Mouse (Mus musculus) urinary bladder, adult 18-20 months (tissue): ENCODE data around the gene Kcnk6.
"Not testable (repeated sequence)": the region's sequence is repeated elsewhere in the genome, so short reads cannot be mapped to it uniquely, and the experiment has no call there.

Experiments
- DNase-seq, 2 experiments: peaks; one replicate each; pipeline ENCODE4 v3.0.0; 2022; ENCODE audit warnings: low spot score in 2 of 2, mixed read lengths in 2 of 2

Kcnk6 gene

DNA sequence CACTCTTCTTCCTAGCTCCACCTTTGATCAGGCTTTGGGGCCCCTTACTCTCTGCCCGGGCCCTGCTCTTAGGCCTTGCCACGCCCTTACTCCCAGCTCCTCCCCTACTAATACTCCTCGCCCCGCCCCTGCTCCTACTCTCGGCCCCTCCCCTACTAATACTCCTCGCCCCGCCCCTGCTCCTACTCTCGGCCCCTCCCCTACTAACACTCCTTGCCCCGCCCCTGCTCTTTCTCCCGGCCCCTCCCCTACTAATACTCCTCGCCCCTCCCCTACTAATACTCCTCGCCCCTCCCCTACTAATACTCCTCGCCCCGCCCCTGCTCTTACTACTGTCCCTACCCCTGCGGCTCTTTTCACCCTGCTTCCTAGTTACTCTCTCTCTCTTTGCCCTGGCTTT, 21.3 kb downstream of the Kcnk6 start:
- DNase-seq: peak; percentile 33 to 35

GRCm38 (mm10) chr7:29202577-29202976, 29.7 kb downstream of the Kcnk6 start:
- no peak for DNase-seq

DNA sequence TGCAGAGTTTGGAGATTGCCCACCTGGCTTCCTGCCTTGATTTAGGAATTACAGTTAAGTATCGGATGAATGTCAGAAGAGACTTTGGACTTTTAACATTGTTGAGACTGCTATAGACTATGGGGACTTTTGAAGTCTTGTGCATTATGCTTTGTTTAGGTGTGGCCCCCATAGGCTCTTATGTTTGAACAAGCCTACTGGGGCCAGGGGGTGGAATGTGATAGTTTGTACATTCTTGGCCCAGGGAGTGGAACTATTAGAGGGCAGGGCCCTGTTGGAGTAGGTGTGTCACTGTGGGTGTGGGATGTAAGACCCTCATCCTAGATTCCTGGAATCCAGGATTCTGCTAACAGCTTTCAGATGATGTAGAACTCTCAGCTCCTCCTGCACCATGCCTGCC, 38.1 kb downstream of the Kcnk6 start:
- not testable (repeated sequence) for DNase-seq

- not testable (repeated sequence) for DNase-seq
Observed at GRCm38 (mm10) chr7:29181323-29181722, 51.0 kb downstream of the Kcnk6 start.

GRCm38 (mm10) chr7:29180854-29181236, 51.5 kb downstream of the Kcnk6 start:
- DNase-seq: no peak

DNA sequence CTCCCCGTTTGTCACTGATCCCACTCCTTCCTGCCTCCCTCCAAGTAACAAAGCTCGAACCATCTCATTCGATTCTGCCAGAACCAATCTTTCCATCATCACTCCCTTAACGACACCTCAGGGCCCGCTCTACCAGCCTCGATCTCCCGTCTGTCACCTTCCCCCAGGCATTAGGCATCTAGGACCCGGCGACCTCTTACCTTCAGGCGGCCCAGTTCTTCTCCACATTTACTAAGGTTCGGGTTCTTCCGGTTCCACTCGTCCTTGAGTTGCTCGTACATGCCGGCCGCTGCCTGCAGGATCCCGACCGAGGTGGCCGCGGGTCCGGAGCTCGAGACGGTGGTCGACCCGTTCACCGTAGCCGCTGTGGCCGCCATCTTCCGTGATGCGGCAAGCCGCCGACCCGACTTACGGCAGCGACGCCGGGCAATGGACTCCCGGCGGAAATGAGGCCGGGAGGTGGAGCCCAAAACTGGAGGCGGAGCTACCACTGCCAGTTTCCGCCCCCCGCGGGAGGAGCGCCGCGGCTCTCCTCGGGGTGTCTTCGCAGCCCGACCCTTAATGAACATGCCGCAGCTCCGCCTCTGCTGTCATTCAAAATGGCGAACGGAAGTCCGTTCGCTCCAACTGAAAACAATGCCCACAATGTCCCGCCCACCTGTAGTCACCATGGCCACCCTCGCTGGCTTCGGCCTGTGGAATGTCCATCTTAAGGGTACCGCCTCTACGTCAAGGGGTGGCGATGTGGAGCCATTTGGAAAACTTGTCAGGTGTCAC, 52.0 kb downstream of the Kcnk6 start, which contains the start of gene Psmd8:
Gene Psmd8, minus strand, starts transcription at position 625 of the 777 bp plus-strand sequence.
- peak; percentile 91 to 96 for DNase-seq

- no peak for DNase-seq
Observed at GRCm38 (mm10) chr7:29179323-29179722, 53.0 kb downstream of the Kcnk6 start.

- DNase-seq: no peak
Observed at GRCm38 (mm10) chr7:29178106-29178505, 54.2 kb downstream of the Kcnk6 start.

GRCm38 (mm10) chr7:29172390-29173016, 59.8 kb downstream of the Kcnk6 start:
- DNase-seq: no peak
